Mouse (Mus musculus) liver, embryonic 15.5 days (tissue): ENCODE data around the gene 1700021F07Rik. TPM values are rescaled to one million over a fixed set of nuclear protein-coding genes. Genes with fewer than 3 reads are reported as not detected.
A peak's percentile ranks its signal among the peaks of the same experiment; 100 is the strongest.

Source experiments
- ATAC-seq: fragments of 200-750 bp; cut with Nextera tagmentation; 2 replicates; pipeline ENCODE4 v1.8.0; 2017; ENCODE audit warnings: moderate number of reproducible peaks, mild to moderate bottlenecking, moderate library complexity; ENCODE audit not compliant: insufficient read depth
- H3K27ac ChIP-seq: fragments of 300-500 bp; sonication (generic); replicated peaks from 2 replicates; pipeline ENCODE4 v1.5.1; 2015; ENCODE audit warnings: mild to moderate bottlenecking, inconsistent platforms
- H3K27me3 ChIP-seq: fragments of 300-500 bp; sonication (generic); 2 replicates; pipeline ENCODE4 v1.6.1; 2015; ENCODE audit warnings: mild to moderate bottlenecking, inconsistent platforms
- H3K36me3 ChIP-seq: fragments of 300-500 bp; sonication (generic); replicated peaks from 2 replicates; pipeline ENCODE4 v1.6.1; 2015; ENCODE audit warnings: moderate library complexity, mild to moderate bottlenecking, inconsistent platforms
- H3K4me1 ChIP-seq: fragments of 300-500 bp; sonication (generic); replicated peaks from 2 replicates; pipeline ENCODE4 v1.6.1; 2015; ENCODE audit warnings: inconsistent platforms
- H3K4me2 ChIP-seq: fragments of 300-500 bp; sonication (generic); 2 replicates; pipeline ENCODE4 v1.6.1; 2015; ENCODE audit warnings: moderate library complexity, mild to moderate bottlenecking, inconsistent platforms
- H3K4me3 ChIP-seq: fragments of 300-500 bp; sonication (generic); replicated peaks from 2 replicates; pipeline ENCODE4 v1.5.1; 2015; ENCODE audit warnings: mild to moderate bottlenecking, inconsistent platforms
- H3K9ac ChIP-seq: fragments of 300-500 bp; sonication (generic); 2 replicates; pipeline ENCODE4 v1.6.1; 2015; ENCODE audit warnings: moderate library complexity, mild to moderate bottlenecking, inconsistent platforms
- H3K9me3 ChIP-seq: fragments of 300-500 bp; sonication (generic); replicated peaks from 2 replicates; pipeline ENCODE4 v1.6.1; 2016; ENCODE audit warnings: inconsistent platforms
- WGBS: fragments of 180-500 bp; shearing (Covaris S2); methylation state at CpG from one replicate; pipeline ENCODE4 v1.1.7; 2015; ENCODE audit warnings: mixed read lengths; ENCODE audit not compliant: insufficient replicate concordance; 5-methylcytosine and 5-hydroxymethylcytosine counted together
- polyA plus RNA-seq: library from polyadenylated mRNA; unstranded; fragments of >200 nt; fragmentation: Nextera tagmentation; extraction: Ambion mirVana; gene quantifications from 2 replicates; pipeline ENCODE4 v1.2.1, GENCODE M21; 2015

The 1700021F07Rik gene
- polyA plus RNA-seq, 1 experiment from 2014 or later, result not detected

GRCm38 (mm10) chr2:173535390-173535789 lies 13.0 kb downstream of the 1700021F07Rik start:
- ATAC-seq, result no peak
- no peaks in the 10 kb centered on the region for H3K36me3 ChIP-seq
- no peak overlapping the region for H3K27ac ChIP-seq
- H3K4me3 ChIP-seq, result no peak overlapping the region
- no peaks in the 10 kb centered on the region for H3K27me3 ChIP-seq
- H3K4me2 ChIP-seq, result no peak overlapping the region
- 74% methylated on average over 18 of the region's 18 CpGs for WGBS
- H3K4me1 ChIP-seq, result no peaks in the 10 kb centered on the region
- no peaks in the 10 kb centered on the region for H3K9me3 ChIP-seq
- H3K9ac ChIP-seq, result no peak overlapping the region

- no peaks in the 10 kb centered on the region for H3K36me3 ChIP-seq
- H3K9me3 ChIP-seq, result no peaks in the 10 kb centered on the region
- 67% methylated on average over 9 of the region's 9 CpGs for WGBS
- no peak overlapping the region for H3K4me2 ChIP-seq
- H3K27ac ChIP-seq, result no peak overlapping the region
- no peak overlapping the region for H3K4me3 ChIP-seq
- H3K9ac ChIP-seq, result no peak overlapping the region
- H3K27me3 ChIP-seq, result no peaks in the 10 kb centered on the region
- no peak for ATAC-seq
- H3K4me1 ChIP-seq, result no peaks in the 10 kb centered on the region
Measured at GRCm38 (mm10) chr2:173535886-173536285, 13.5 kb downstream of the 1700021F07Rik start.

DNA sequence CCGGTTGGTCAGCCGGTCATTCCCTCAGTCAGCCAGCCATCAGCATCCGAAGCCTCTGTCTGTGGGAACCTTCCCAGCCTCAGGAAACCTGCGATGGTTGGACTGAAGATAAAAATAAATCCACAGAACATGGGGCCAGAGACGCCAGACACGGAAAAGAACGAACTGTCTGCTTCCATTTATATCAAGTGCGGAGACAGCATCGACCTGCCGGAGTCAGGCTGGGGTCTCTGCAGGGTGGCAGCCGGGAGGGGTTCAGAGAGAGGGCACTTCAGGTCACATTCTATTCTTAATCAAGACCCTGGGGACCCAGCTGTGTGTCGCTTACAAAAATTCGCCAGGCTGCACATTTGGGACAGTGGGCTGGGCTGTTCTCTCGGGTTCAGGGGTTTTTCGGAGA lies 17.4 kb downstream of the 1700021F07Rik start:
- no peak for ATAC-seq
- no peak overlapping the region for H3K27ac ChIP-seq
- no peak overlapping the region for H3K9ac ChIP-seq
- H3K4me2 ChIP-seq, result no peak overlapping the region
- H3K9me3 ChIP-seq, result no peaks in the 10 kb centered on the region
- no peaks in the 10 kb centered on the region for H3K4me1 ChIP-seq
- 66% methylated on average over 15 of the region's 15 CpGs for WGBS
- H3K4me3 ChIP-seq, result no peak overlapping the region
- no peaks in the 10 kb centered on the region for H3K36me3 ChIP-seq
- no peaks in the 10 kb centered on the region for H3K27me3 ChIP-seq

DNA sequence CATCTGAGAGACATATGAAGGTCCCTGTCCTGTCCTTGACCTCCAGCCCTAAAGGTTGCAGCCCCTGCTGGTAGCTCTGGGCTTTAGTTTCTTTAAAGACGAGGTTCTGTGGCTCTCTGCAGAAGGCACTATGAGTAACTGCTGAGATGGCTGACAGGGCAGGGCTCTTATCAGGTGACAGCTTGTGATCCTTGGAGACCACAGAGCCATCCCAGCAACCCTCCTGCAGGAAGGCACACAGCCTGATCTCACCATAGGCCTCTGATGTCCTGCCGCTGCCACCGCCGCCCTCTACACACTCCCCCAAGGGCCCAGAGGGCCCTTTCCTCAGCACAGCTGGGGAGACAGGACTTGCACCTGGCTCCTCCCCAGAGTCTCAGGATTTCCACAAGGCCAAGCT lies 19.4 kb downstream of the 1700021F07Rik start:
- WGBS, result 13% methylated on average over 4 of the region's 4 CpGs
- H3K27me3 ChIP-seq, result no peaks in the 10 kb centered on the region
- no peaks in the 10 kb centered on the region for H3K4me1 ChIP-seq
- H3K27ac ChIP-seq, result no peak overlapping the region
- no peak for ATAC-seq
- no peaks in the 10 kb centered on the region for H3K36me3 ChIP-seq
- no peak overlapping the region for H3K4me2 ChIP-seq
- H3K9ac ChIP-seq, result no peak overlapping the region
- no peak overlapping the region for H3K4me3 ChIP-seq
- H3K9me3 ChIP-seq, result no peaks in the 10 kb centered on the region

GRCm38 (mm10) chr2:173542716-173543115 lies 20.3 kb downstream of the 1700021F07Rik start:
- no peaks in the 10 kb centered on the region for H3K36me3 ChIP-seq
- ATAC-seq, result no peak
- H3K9me3 ChIP-seq, result no peaks in the 10 kb centered on the region
- H3K27me3 ChIP-seq, result no peaks in the 10 kb centered on the region
- H3K27ac ChIP-seq, result no peak overlapping the region
- no peaks in the 10 kb centered on the region for H3K4me1 ChIP-seq
- no peak overlapping the region for H3K9ac ChIP-seq
- WGBS, result 71% methylated on average over 4 of the region's 4 CpGs
- H3K4me2 ChIP-seq, result no peak overlapping the region
- H3K4me3 ChIP-seq, result no peak overlapping the region

GRCm38 (mm10) chr2:173545992-173546703 lies 23.8 kb downstream of the 1700021F07Rik start:
- H3K4me1 ChIP-seq, result no peaks in the 10 kb centered on the region
- H3K4me3 ChIP-seq, result no peak overlapping the region
- no peaks in the 10 kb centered on the region for H3K9me3 ChIP-seq
- no peak for ATAC-seq
- 33% methylated on average over 15 of the region's 15 CpGs for WGBS
- H3K27ac ChIP-seq, result no peak overlapping the region
- H3K27me3 ChIP-seq, result no peaks in the 10 kb centered on the region; the same call in 1 of the 2 replicates
- no peak overlapping the region for H3K9ac ChIP-seq
- no peak overlapping the region for H3K4me2 ChIP-seq
- no peaks in the 10 kb centered on the region for H3K36me3 ChIP-seq

- no peak for ATAC-seq
- Histone ChIP-seq H3K27ac (no peak overlapping the region), H3K27me3 (peaks cover 12% of the 10 kb centered on the region; the same call in 1 of the 2 replicates), H3K4me3 (no peak overlapping the region), H3K4me2 (no peak overlapping the region), H3K36me3 (no peaks in the 10 kb centered on the region), H3K9ac (no peak overlapping the region), H3K9me3 (no peaks in the 10 kb centered on the region), H3K4me1 (no peaks in the 10 kb centered on the region)
- 72% methylated on average over 10 of the region's 10 CpGs for WGBS
Measured at GRCm38 (mm10) chr2:173549236-173549635, 26.9 kb downstream of the 1700021F07Rik start.

GRCm38 (mm10) chr2:173550681-173551080 lies 28.3 kb downstream of the 1700021F07Rik start:
- Histone ChIP-seq H3K4me3 (no peak overlapping the region), H3K9ac (no peak overlapping the region), H3K27me3 (peaks cover 15% of the 10 kb centered on the region; the same call in 1 of the 2 replicates), H3K27ac (no peak overlapping the region), H3K4me2 (no peak overlapping the region), H3K36me3 (no peaks in the 10 kb centered on the region), H3K4me1 (no peaks in the 10 kb centered on the region), H3K9me3 (no peaks in the 10 kb centered on the region)
- WGBS, result 47% methylated on average over 6 of the region's 6 CpGs
- ATAC-seq, result no peak

DNA sequence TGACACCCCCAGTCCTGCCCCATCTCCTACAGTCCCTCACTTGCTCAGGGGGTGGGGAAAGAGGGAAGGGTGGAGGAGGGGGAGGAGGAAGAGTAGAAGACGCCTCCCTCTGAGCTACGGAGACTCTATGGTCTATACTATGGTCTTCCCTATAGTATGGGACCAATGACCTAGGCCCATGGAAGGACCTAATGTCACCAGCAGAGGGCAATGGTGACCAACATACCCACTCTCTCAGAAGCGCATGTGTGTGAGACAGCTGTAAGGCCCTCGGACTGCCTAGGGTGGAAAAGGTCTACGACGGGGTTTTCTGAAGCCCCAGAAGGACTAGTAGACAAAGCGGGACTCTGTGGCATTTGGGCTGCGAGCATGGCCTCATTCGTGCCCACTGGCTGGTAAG lies 31.5 kb downstream of the 1700021F07Rik start:
- no peaks in the 10 kb centered on the region for H3K9me3 ChIP-seq
- peaks cover 15% of the 10 kb centered on the region; the same call in 1 of the 2 replicates for H3K27me3 ChIP-seq
- H3K27ac ChIP-seq, result no peak overlapping the region
- 0 out of 2 replicates have a peak, but pooled peaks have one; percentile 31 for ATAC-seq
- no peaks in the 10 kb centered on the region for H3K4me1 ChIP-seq
- H3K36me3 ChIP-seq, result no peaks in the 10 kb centered on the region
- H3K4me2 ChIP-seq, result no peak overlapping the region
- H3K9ac ChIP-seq, result no peak overlapping the region
- 28% methylated on average over 9 of the region's 9 CpGs for WGBS
- no peak overlapping the region for H3K4me3 ChIP-seq

- no peaks in the 10 kb centered on the region for H3K36me3 ChIP-seq
- no peaks in the 10 kb centered on the region for H3K4me1 ChIP-seq
- H3K4me2 ChIP-seq, result no peak overlapping the region
- no peaks in the 10 kb centered on the region for H3K9me3 ChIP-seq
- 55% methylated on average over 12 of the region's 12 CpGs for WGBS
- H3K4me3 ChIP-seq, result no peak overlapping the region
- no peak for ATAC-seq
- peaks cover 5% of the 10 kb centered on the region; the same call in 1 of the 2 replicates for H3K27me3 ChIP-seq
- no peak overlapping the region for H3K9ac ChIP-seq
- no peak overlapping the region for H3K27ac ChIP-seq
Measured at GRCm38 (mm10) chr2:173558754-173559396, 36.5 kb downstream of the 1700021F07Rik start.

GRCm38 (mm10) chr2:173561851-173562442 lies 39.6 kb downstream of the 1700021F07Rik start:
- Histone ChIP-seq H3K9me3 (no peaks in the 10 kb centered on the region), H3K9ac (no peak overlapping the region), H3K27me3 (no peaks in the 10 kb centered on the region; the same call in 1 of the 2 replicates), H3K27ac (no peak overlapping the region), H3K36me3 (no peaks in the 10 kb centered on the region), H3K4me2 (no peak overlapping the region), H3K4me3 (no peak overlapping the region), H3K4me1 (no peaks in the 10 kb centered on the region)
- WGBS, result 34% methylated on average over 5 of the region's 5 CpGs
- ATAC-seq, result no peak
